Mouse (Mus musculus): ENCODE measurements around the gene Aif1. TPM values are rescaled to one million over a fixed set of nuclear protein-coding genes. Genes with fewer than 3 reads are reported as not detected.
"Not testable (repeated sequence)": the region's sequence is repeated elsewhere in the genome, so short reads cannot be mapped to it uniquely, and the experiment has no call there.

Gene Aif1
- total RNA-seq, 2 experiments from 2014 or later: 1.4 to 2.8 TPM

- DNase-seq: peak; percentile 80 to 83
- intact Hi-C loops (cut with DNase I): loop anchor here (5.0 kb wide), 2 partner anchors 36 to 106 kb away; partner anchors contain the start of genes Atp6v1g2 and Prrc2a
Measured at GRCm38 (mm10) chr17:35126206-35126611, 49.7 kb downstream of the Aif1 start, which contains the start of gene D17H6S53E. D17H6S53E (plus strand) TSS chr17:35126373.

- DNase-seq: no peak
- intact Hi-C loops (cut with DNase I): loop anchor here (5.0 kb wide), 2 partner anchors 37 to 107 kb away; partner anchors contain the start of genes Atp6v1g2 and Prrc2a
Measured at GRCm38 (mm10) chr17:35125578-35125977, 50.3 kb downstream of the Aif1 start.

GRCm38 (mm10) chr17:35125081-35125480 is 50.8 kb downstream of the Aif1 start:
- no peak for DNase-seq
- intact Hi-C loops (cut with DNase I): loop anchor here (5.0 kb wide), 2 partner anchors 37 to 107 kb away; partner anchors contain the start of genes Atp6v1g2 and Prrc2a

GRCm38 (mm10) chr17:35124261-35124896 is 51.5 kb downstream of the Aif1 start:
- intact Hi-C loops (cut with DNase I); DNase-seq: not testable (repeated sequence)

GRCm38 (mm10) chr17:35123287-35123686 is 52.6 kb downstream of the Aif1 start:
- intact Hi-C loops (cut with DNase I); DNase-seq: not testable (repeated sequence)

GRCm38 (mm10) chr17:35121871-35122303 is 54.0 kb downstream of the Aif1 start, which contains the start of gene Csnk2b:
Csnk2b (minus strand) TSS chr17:35122053.
- DNase-seq: peak; percentile 33 to 48
- intact Hi-C loops (cut with DNase I): no loop called here

GRCm38 (mm10) chr17:35121143-35121799 is 54.6 kb downstream of the Aif1 start, which contains the start of gene Gpank1:
Gpank1 (plus strand) TSS chr17:35121455.
- DNase-seq: peak; percentile 98 to 99
- intact Hi-C loops (cut with DNase I): no loop called here

Small RNAs within 50 kb of the gene (microRNA-seq; reads per million reads assigned to microRNA genes)
- 0 reads per million in 2 experiments for gene Mir6973a
- gene Mir6974: 0 to 0.24 reads per million in 2 experiments

Other genes starting within 250 kb of the Aif1 start
- 10 to 100 TPM; 14.0 to 14.6 TPM for gene Neu1, start 244.8 kb downstream of the Aif1 start, total RNA-seq (2021)
- 1 to 10 TPM; 3.8 to 3.9 TPM for gene Hspa1b, start 216.8 kb downstream of the Aif1 start, total RNA-seq (2021)
- gene Gm20481, start 206.2 kb downstream of the Aif1 start, total RNA-seq (2021): not detected
- gene Hspa1a, start 203.9 kb downstream of the Aif1 start, total RNA-seq (2021): 1 to 10 TPM; 2.3 to 3.3 TPM
- gene Hspa1l, start 203.4 kb downstream of the Aif1 start, total RNA-seq (2021): 1 to 10 TPM; 2.7 to 4.7 TPM
- gene Lsm2, start 194.2 kb downstream of the Aif1 start, total RNA-seq (2021): 10 to 100 TPM; 19.2 to 25.0 TPM
- 10 to 100 TPM; 24.5 to 26.0 TPM for gene Vars, start 175.1 kb downstream of the Aif1 start, total RNA-seq (2021)
- 1 to 10 TPM; 5.3 to 5.9 TPM for gene Vwa7, start 159.5 kb downstream of the Aif1 start, total RNA-seq (2021)
- gene Sapcd1, start 148.1 kb downstream of the Aif1 start, total RNA-seq (2021): under 1 TPM; 0.34 to 0.48 TPM
- gene Msh5, start 129.3 kb downstream of the Aif1 start, total RNA-seq (2021): 1 to 10 TPM; 1.6 to 2.0 TPM
- gene Clic1, start 126.1 kb downstream of the Aif1 start, total RNA-seq (2021): 10 to 100 TPM; 61.6 to 72.9 TPM
- gene Ddah2, start 117.0 kb downstream of the Aif1 start, total RNA-seq (2021): 10 to 100 TPM; 49.3 to 50.0 TPM
- gene Ly6g6c, start 110.7 kb downstream of the Aif1 start, total RNA-seq (2021): not detected
- gene Mpig6b, start 109.9 kb downstream of the Aif1 start, total RNA-seq (2021): under 1 TPM; 0.61 to 0.74 TPM
- not detected for gene Ly6g6e, start 99.2 kb downstream of the Aif1 start, total RNA-seq (2021)
- 1 to 10 TPM in 1 of 2 experiments, under 1 TPM in 1; 0.67 to 3.3 TPM for gene Ly6g6d, start 98.0 kb downstream of the Aif1 start, total RNA-seq (2021)
- not detected for gene Ly6g6f, start 90.5 kb downstream of the Aif1 start, total RNA-seq (2021)
- gene Abhd16a, start 86.8 kb downstream of the Aif1 start, total RNA-seq (2021): 10 to 100 TPM; 53.7 to 56.7 TPM
- not detected for gene Ly6g5c, start 67.8 kb downstream of the Aif1 start, total RNA-seq (2021)
- gene Ly6g5b, start 60.6 kb downstream of the Aif1 start, total RNA-seq (2021): under 1 TPM in 1 of 2 experiments, not detected in 1; 0.41 TPM
- 1 to 10 TPM; 7.0 to 7.7 TPM for gene Gpank1, start 54.6 kb downstream of the Aif1 start, total RNA-seq (2021)
- gene Csnk2b, start 54.0 kb downstream of the Aif1 start, total RNA-seq (2021): 100 to 1,000 TPM; 172 to 176 TPM
- 10 to 100 TPM; 28.0 to 29.6 TPM for gene D17H6S53E, start 49.7 kb downstream of the Aif1 start, total RNA-seq (2021)
- not detected for gene Apom, start 44.0 kb downstream of the Aif1 start, total RNA-seq (2021)
- gene Bag6, start 40.9 kb downstream of the Aif1 start, total RNA-seq (2021): 100 to 1,000 TPM; 237 to 245 TPM
- 100 to 1,000 TPM; 148 to 174 TPM for gene Prrc2a, start 11.2 kb downstream of the Aif1 start, total RNA-seq (2021)
- gene Lst1, start 12.4 kb upstream of the Aif1 start, total RNA-seq (2021): 1 to 10 TPM; 3.8 to 4.0 TPM
- gene Ltb, start 18.4 kb upstream of the Aif1 start, total RNA-seq (2021): 1 to 10 TPM; 1.2 to 3.8 TPM
- gene Tnf, start 25.9 kb upstream of the Aif1 start, total RNA-seq (2021): under 1 TPM; 0.29 to 0.39 TPM
- gene Lta, start 29.3 kb upstream of the Aif1 start, total RNA-seq (2021): under 1 TPM in 1 of 2 experiments, not detected in 1; 0.20 TPM
- gene Gm16181, start 44.8 kb upstream of the Aif1 start, total RNA-seq (2021): under 1 TPM in 1 of 2 experiments, not detected in 1; 0.71 TPM
- 1 to 10 TPM; 4.1 to 4.4 TPM for gene Atp6v1g2, start 57.6 kb upstream of the Aif1 start, total RNA-seq (2021)
- 10 to 100 TPM in 1 of 2 experiments, 1 to 10 TPM in 1; 8.4 to 10.4 TPM for gene Nfkbil1, start 59.7 kb upstream of the Aif1 start, total RNA-seq (2021)
- gene Ddx39b, start 65.7 kb upstream of the Aif1 start, total RNA-seq (2021): 100 to 1,000 TPM; 107 to 118 TPM
- 10 to 100 TPM; 77.3 to 77.5 TPM for gene H2-D1, start 86.7 kb upstream of the Aif1 start, total RNA-seq (2021)
- 1 to 10 TPM in 1 of 2 experiments, under 1 TPM in 1; 0.57 to 1.2 TPM for gene H2-Q1, start 144.3 kb upstream of the Aif1 start, total RNA-seq (2021)
- gene H2-Q2, start 166.2 kb upstream of the Aif1 start, total RNA-seq (2021): 1 to 10 TPM; 1.1 to 3.7 TPM
- 1 to 10 TPM; 9.2 to 9.8 TPM for gene H2-Q4, start 203.5 kb upstream of the Aif1 start, total RNA-seq (2021)
- gene H2-Q6, start 248.8 kb upstream of the Aif1 start, total RNA-seq (2021): under 1 TPM; 0.31 to 0.80 TPM

Measured in heart, postnatal 14 days (tissue).